Mouse (Mus musculus): ENCODE results near the gene Trrap.
A peak's percentile ranks its signal among the peaks of the same experiment; 100 is the strongest.
"Not testable (repeated sequence)": the region's sequence is repeated elsewhere in the genome, so short reads cannot be mapped to it uniquely, and the experiment has no call there.

Gene Trrap

DNA sequence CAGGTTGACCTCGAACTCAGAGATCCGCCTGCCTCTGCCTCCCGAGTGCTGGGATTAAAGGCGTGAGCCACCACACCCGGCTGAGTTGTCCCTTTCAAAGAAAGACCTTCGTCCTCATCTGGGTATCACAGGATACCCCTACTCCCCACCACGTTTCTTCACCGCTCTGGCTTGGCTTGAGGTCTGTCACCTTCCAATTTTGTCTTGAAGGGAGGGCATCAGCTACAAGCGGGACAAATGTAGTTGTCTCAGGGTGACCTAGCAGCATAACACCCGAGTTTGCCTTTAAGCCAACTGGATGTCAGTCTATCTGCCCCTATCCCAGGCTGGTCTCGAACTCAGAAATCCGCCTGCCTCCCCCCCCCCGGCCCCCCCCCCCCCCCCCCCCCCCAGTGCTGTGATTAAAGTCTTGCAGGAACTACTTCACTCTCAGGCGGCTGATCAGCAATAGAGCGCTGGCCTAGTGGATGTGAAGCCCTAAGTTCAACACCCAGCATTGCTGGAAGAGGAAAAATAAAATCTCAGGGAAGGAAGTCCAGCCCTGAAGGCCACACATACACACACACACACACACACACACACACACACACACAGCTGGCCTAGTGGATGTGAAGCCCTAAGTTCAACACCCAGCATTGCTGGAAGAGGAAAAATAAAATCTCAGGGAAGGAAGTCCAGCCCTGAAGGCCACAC is at the start of gene Trrap:
Gene Trrap (plus strand): TSS at position 627 of the 693 bp plus-strand sequence.
- not testable (repeated sequence) for DNase-seq

DNA sequence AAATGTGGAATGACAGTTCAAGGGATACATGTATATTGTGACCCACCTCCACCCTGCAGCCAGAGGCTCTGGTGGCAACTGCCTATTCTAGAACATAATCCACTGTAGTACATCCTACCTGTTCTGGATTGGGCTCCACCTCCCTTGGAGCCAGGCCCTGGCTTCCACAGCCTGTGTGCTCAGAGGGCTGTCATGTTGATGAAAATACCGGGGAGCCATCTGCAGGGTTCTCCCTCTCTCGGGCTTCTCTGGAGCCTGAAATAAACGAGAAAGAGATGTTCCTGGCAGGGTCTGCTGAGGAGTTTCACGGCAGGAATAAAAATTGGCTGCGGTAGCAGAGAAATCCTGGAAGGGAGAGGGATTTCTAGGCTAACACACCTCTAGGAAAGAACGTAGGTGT is 47.8 kb upstream of the Trrap start:
- DNase-seq: no peak

DNA sequence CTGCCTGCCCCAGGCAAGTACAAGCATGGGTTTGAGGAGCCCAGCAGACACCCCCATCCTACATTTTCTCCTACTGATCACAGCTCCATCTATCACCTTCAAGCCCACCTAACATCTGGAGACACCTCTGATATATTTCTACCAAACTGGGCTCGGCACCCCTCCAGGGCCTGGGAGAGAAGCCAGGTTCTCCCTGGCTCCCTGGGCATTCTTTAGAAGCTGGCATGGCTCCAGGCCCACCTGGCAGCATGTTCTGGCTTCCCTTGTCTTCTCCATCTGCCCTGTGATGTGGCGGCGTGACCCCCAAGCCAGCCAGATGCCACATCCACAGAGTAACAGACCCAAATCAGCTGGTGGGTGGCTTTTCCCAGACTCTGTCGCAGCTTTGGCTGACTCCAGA is 47.3 kb upstream of the Trrap start:
- DNase-seq: no peak

DNA sequence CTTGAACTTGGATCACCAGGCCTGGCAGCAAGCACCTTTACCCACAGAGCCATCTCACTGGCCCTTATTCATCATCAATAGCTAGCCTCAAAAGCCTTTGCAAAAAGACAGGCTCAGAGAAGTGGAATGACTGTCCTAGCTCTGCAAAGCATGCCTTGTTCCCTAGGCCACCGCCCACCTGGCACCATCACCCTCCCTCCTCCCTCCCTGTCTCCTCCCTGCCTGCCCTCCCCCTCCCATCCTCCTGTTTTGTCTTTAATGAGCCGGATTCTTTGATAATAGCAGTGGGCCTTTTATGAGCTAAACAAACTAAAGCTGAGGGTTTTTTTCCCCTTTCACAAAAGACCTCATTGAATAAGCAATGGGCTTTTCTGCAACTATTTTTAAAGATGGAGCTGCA is 42.6 kb upstream of the Trrap start:
- no peak for DNase-seq

DNA sequence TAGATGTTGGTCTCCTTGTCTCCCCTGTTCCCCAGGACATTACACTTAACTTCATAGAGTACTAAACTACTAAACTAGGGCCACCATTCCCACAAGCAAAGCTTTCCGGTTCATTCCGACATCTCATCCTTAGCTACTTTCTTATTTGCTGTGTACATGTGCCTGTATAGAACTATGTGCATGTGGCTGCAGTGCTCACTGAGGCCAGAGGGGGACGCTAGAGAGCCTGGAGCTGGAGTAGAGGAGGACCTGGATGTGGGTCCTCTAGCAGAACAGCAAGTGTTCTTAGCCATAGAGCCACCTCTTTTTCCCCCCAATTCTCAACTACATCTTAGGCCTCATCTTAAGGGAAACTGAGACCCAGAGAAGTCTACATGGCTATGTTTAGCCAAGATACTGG is 42.0 kb upstream of the Trrap start:
- DNase-seq: no peak

DNA sequence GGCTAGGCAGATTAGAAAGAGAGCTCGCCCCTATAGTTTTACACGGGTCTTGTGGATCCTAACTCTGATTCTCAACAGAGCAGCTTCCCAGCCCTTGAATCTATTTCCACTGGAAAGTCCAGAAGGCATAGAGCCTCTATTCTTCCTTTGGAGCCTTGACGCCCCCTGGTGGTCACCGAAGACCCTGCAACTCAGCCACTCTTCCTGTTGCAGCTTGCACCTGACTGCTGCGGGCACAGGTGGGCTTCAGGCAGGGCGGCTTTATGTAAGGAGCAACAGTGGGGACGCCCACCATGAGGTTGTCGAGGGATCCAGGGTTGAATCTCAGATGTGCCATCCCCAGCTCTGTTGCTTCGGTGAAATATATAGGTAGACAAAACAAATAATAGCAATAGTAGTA is 40.4 kb upstream of the Trrap start:
- peak; percentile 48 to 67 for DNase-seq

DNA sequence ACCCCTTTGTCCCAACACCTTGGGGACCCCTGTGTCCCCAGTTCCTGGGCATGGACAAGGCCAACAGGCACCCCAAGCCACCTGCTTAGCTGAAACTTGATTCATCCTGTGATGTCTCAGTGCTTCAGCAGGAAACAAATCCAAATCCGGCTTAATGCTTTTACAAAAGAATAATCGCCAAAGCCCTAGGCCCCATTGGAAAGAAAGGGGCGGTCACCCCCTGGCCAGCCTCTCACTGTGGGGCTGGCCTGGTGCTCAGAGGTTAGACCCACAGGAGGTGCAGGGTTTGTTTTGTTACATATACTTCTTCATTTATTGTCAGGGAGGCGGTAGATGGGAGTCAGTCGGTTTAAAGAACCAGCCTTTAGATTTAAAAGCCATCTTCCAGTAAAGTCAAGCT is 39.3 kb upstream of the Trrap start:
- DNase-seq: no peak

DNA sequence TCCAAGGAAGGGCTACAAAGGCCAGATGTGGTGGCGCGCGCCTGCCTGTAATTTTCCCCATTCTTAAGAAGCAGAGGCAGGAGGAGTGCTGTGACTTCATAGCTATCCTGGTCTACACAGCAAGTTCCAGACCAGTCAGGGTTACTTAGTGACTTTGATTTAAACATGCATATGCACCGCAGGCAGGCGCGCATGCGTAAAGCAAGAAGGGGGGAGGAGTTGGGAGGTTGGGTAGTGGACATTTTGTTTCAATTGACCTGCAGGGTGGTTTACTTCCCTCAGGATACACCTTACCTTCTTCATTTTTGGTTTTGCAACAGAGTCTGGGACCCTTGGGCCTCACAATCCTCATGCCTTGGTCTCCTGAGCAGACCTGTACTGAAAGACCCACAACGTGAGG is 38.3 kb upstream of the Trrap start:
- DNase-seq: no peak

DNA sequence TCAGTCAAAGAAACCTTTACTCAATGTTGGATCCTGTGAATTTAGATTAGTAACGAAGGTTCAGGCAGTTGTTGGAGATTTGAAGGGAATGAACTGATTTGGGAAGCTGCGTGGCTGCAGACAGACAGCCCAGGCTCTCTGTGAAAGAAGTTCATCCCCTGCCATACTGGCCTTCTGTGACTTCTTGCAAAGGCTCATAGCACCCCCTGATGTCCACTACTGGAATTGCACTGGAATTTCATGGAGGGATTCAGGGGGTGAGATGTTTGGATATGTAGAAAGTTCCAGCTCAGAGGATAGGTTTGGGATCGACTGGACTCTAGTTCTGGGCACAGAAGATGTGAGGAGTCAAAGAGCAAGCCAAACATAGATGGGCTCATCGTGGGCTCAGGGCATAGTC is 33.6 kb upstream of the Trrap start:
- DNase-seq: peak in 1 of 2 experiments; percentile 58

DNA sequence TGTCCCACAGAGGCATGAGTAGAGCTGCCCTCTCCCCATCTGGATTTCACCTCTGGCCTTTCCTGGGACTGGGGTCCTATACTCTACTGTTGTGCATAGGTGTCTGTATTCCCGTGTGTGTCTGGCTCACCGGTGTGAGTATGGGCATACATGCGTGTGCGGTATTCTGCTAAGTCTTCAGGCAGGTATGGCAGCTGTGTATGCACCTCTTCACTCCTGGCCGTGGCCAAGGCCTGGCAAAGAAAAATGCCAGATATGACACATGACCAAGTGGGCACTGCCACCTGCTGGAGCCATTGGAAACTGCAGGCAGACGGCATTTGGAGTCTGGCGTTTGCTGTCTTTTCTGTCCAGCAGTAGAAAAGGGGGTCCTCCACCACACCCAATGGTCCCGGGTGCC is 32.6 kb upstream of the Trrap start:
- peak; percentile 46 to 73 for DNase-seq

DNA sequence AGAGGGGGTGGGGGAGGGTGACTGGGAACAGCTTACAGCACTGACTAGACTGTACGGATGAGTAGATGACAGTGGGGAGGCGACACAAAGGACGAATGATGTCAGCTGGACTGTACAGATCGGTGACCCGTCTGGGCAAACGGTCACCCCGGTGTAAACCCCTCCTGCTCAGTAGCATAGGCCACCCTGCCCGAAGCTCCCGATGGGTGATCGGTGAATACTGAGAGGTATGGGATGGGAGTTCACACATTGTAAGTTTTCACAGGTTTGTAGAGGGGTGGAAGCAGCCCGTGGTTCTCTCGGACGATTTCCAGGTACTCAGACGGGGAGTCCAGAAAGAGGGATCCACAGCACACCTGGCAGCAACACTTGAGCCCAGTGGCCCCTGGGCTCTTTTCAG is 30.4 kb upstream of the Trrap start:
- no peak for DNase-seq

DNA sequence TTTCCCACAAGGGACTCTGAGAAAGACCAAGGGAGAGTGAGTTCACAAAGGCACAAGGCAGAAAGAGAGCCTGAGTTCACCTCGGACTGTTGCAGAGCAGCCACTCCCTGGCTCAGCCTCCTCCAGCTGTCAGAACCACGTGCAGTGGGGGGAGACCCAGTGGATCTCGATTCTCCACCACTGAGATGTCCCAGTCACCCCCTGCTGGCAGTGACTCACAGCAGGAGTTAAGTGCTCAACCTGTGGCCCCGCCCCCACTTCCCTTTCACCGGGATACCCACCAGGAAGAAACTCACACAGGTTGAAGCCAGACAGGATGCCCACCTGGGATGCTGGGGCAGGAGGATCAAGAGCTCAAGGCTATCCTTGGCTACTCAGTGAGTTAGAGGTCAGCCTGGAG is 15.1 kb upstream of the Trrap start:
- DNase-seq: peak; percentile 24 to 38

DNA sequence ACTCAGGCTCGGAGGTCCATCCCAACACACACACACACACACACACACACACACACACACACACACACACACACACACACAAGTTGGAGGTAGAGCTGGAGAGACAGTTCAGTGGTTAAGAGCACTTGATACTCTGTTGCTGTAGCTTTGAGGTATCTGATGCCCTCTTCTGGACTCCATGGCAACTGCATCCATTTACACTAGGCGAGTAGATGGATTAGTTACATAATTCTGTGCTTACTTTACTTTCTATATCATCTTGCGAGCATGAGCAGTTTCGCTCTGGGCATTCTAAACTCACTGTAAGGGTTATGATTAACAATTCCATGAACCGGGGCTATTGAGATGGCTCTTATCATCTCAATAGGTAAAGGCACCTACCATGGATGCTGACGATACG is 14.5 kb upstream of the Trrap start:
- peak in 1 of 2 experiments; percentile 49 for DNase-seq

DNA sequence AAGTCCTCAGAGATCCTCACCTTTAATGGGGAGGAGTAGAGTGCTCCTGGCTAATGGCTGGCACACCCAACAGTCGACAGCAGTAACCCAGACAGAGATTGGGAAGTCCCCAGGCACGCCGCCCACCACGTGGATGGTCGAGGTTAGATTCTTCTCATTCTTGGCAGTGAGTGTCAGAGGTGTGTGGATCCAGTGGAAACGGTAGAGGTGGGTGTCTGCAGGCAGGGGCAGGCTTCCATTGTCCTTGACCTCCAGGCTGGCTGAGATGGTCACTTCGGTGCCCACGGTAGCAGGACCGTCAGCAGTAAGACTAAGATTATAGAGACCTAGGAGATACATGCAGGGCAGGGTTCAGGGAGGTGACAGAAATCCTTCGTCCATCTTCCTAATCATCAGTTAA is 12.3 kb upstream of the Trrap start:
- DNase-seq: no peak

DNA sequence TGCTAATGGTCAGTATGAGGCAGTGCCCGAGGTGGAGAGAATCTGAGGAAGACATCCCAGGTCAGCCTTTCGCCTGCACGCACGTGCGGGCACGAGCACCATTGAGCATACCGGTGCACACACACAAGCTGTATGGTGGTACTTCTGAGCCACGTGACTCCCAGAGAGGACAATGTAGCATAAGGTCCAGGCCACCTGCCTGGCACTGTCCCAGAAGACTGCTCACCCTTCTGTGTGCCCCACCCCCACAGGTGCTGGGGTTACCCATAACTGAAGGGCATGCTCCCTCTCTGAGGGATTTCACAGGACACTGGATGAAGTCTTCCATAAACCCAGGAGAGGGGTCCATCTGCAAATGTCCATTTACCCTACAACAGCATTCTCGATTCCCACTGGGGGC is 10.1 kb upstream of the Trrap start:
- DNase-seq: no peak

DNA sequence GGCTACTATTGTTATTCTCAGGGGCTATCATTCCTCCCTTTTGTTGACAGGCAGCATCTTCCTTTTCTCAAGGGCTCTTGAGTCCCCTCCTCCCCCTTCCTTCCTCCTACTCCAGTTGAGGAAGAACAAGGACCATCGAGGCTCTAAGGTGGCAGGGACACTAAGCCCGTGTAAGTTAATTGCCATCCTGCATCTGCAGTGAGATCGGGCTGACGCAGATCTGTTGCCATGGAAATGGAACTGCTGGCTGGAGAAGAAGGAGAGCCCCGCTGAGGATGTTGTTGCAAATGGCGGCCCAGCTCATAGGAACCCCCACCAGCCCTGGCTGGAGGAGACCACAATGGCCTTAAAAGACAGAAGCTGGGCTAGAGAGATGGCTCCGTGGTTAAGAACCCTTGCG is 9.1 kb upstream of the Trrap start:
- DNase-seq: no peak

DNA sequence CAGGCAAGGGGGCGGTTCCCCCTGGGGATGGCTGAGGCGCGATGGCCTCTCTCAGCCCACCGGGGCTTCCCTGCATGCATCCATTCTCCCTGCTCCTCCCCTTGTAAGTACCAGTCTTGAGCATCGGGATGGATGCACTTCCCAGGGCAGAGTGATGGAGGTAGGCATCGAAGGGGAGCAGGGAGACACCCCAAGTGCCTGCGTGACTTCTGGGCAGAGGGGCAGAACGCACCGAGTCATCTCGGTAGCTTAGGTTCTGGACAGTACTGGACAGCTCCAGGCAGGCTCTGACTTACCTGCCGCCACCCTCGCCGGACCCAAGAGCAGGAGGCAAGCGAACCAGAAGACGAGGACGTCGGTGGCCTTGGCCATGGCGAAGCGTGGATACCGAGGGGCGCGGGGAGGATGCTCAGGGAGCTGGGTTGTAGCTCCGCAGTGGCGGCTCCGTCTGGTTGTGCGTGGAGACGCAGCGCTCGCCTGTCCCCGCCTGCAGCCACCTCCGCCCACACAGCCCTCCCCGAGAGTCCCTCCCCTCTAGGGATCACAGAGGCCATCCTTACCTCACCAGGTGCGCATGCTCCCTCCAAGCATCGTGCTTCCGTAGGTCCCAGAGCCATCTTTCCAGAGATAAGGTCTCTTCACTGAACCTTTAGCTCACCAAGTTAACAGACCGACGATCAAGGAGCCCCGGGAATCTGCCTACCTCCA is 6.2 kb upstream of the Trrap start, which contains the start of gene Tmem130:
Gene Tmem130 (minus strand): TSS at position 658 of the 708 bp plus-strand sequence.
- DNase-seq: peak in 1 of 2 experiments; percentile 29

DNA sequence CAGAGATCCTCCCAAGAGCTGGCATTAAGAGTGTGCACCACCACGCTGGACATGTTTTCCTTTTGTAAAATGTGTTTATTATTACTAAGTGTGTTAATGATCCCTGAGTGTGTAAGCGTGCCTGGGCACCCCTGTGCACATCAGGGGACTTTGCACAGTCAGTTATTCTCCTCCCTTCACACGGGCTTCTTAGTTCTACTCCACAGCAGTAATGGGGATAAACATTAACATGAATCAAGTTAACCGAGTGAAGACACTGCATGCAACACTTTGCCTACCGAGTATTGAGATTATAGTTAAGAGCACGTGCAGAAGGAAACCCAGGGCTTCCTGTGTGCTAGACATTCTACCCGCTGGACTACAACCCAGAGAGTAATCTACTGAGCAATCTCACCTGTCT is 1.5 kb upstream of the Trrap start:
- DNase-seq: no peak

DNA sequence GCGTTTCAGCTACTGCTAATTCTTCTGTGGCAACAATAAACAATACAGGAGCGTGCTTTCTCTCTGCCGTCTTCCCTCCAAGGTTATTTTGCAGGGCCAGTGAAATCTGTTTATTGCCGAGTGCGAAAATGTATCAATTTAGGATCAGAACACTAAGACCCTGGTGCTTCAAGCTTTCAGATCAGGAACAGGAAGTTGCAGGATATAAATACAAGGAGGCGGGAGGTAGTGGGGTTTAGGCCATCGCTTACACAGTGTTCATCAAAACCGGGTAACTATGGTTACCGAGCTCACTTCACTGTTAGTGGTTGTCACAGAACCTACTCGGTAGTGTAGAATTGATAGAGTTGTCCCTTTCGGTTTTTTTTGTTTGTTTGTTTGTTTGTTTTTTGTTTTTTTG is 886 bp upstream of the Trrap start:
- no peak for DNase-seq

DNA sequence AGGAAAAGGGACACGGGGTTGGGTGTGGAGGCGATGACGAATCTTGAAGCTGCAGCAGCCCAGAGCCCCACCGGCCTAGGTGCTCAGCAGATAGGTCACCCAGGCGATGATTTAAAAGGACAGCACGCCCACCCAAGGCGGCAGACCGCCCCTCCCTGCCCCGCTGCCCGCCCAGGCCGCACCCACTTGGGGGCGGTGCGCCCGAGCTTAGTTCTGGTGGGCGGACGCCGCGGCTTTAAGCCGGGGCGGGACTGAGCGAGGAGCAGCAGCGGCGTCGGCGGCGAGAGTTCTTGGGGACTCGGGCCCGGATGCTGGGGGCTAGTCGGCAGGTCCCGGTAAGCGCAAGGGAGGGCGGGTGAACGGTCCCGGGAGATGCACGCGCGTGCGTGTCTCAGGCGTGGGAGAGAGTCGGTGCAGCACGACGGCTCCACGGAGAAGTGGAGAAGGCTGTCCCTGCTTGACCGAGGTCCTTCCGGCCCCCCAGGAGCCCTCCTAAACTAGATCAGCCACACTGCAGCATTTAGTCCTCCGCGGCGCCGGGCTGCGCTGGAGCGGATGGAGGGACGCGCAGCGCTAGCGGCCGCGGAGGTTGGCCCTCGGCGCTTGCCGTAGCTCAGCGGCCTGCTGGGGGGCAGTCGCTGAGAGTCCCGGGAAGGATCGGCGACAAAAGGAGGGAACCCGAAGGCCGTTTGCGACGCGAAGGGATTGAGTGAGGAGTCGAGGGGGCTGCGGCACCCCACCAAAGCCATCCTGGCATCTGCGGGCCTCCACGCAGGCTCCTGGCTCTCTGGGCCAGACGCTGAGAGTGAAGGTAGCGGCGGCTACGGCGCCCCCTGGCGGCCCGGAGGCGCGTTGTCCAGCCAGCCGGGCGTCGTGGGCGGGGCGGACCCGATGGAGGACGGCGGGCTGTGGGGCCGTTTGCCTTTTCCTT is 644 bp downstream of the Trrap start:
- peak; percentile 92 to 95 for DNase-seq

DNA sequence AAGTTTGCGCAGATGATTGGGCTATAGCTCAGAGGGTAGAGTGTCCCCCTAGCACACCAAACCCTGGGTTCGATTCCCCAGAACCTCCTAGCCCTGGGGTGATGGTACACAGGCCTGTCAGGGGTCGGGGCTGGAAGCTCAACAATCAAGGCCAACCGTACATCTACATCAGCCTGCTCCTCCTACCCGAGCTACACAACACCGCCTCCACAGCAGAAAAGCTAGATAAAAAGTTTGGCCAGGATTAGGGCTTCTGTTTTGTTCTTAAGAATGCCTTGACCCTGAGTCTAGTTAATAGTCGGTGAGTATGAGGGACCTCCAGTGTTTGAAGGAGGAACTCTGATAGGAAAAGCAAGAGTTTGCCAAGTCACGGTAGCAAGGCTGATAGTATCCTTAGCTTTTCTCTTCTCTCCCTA is 1.5 kb downstream of the Trrap start:
- no peak for DNase-seq

DNA sequence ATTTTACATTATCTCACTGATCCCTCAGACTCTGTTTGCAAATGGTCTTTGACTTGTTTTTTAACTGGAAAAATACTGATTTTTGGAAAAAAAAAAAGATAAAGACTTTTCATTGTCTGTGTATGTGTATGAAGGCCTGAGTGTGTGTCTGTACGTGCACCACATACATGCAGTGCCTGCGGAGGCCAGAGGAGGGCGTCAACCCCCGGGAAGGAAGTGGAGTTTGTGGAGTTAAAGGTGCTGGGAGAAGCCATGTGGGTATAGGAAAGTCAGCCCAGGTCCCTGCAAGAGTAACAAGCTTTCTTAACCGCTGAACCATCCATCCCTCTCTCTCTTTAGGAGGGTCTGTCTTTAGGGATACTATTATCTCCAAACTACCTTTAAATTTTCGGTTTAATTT is 5.7 kb downstream of the Trrap start:
- no peak for DNase-seq

DNA sequence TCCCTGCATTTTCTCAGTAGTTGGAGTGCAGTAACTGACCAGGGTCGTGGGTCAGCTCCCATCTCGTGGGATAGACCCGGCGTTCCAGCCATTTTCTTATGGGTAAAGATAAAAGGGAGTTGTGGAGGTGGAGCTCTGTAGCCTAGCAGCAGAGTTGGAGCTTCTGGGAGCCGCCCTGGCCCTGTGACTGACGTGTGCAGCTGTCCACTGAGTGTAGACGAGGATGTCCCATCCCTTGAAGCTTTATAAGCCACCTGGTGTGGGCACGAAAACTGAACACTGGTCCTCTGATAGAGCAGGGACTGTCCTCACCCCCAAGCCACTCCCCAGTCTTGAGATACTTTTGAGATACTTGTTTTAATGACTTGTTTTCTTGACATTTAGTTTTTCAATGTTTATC is 13.1 kb downstream of the Trrap start:
- no peak for DNase-seq

DNA sequence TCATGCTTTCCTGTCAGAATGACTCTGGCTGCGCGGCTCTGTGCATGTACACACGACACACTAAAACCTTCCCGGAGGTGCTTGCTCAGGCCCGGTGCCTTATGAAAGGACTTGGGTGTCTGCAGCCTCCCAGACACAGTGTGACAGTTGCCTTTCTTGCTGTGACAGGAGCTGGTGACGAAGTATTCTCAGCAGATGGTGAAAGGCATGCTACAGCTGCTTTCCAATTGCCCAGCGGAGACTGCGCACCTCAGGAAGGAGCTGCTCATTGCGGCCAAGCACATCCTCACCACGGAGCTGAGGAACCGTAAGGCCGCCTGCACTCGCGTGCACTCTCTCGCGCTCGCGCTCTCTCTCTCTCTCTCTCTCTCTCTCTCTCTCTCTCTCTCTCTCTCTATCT is 18.9 kb downstream of the Trrap start:
- DNase-seq: no peak
